Mouse (Mus musculus): ENCODE measurements at regions not wholly inside any gene's neighbourhood (a gene's known extent, or its start where the extent isn't known, plus 50 kb on each side); places are given as distances from the start of the nearest gene placed in this dataset.

GRCm38 (mm10) chr3:83609095-83609770, 156.9 kb upstream of the Sfrp2 start:
- Histone ChIP-seq H3K9ac (no peak overlapping the region), H3K4me3 (ENCODE audit: low read depth, low read length) (no peak overlapping the region), H3K4me2 (no peak overlapping the region), H3K27me3 (ENCODE audit: insufficient read depth, low read length) (no peaks in the 10 kb centered on the region), H3K9me3 (ENCODE audit: low read depth, low read length) (no peaks in the 10 kb centered on the region), H3K4me1 (ENCODE audit: insufficient read depth) (no peaks in the 10 kb centered on the region), H3K27ac (ENCODE audit: low read depth) (no peak overlapping the region), H3K36me3 (ENCODE audit: insufficient read depth) (no peaks in the 10 kb centered on the region)
- DNase-seq (no peak), ATAC-seq (ENCODE audit: insufficient read depth) (no peak)
- no peak for TF ChIP-seq CTCF (IDR thresholded peaks at IDR 0.05; ENCODE audit: low read depth)
- WGBS = 39% methylated on average over 8 of the region's 8 CpGs

GRCm38 (mm10) chr3:83620435-83620834, 145.7 kb upstream of the Sfrp2 start:
- 47% methylated on average over 4 of the region's 4 CpGs for WGBS

GRCm38 (mm10) chr3:83633032-83633431, 133.1 kb upstream of the Sfrp2 start:
- no peak for DNase-seq
- Histone ChIP-seq H3K9ac (no peak overlapping the region), H3K27me3 (ENCODE audit: insufficient read depth, low read length) (no peaks in the 10 kb centered on the region), H3K4me1 (ENCODE audit: insufficient read depth) (no peaks in the 10 kb centered on the region), H3K4me2 (no peak overlapping the region), H3K4me3 (ENCODE audit: low read depth, low read length) (no peak overlapping the region), H3K27ac (ENCODE audit: low read depth) (no peak overlapping the region), H3K9me3 (ENCODE audit: low read depth, low read length) (no peaks in the 10 kb centered on the region), H3K36me3 (ENCODE audit: insufficient read depth) (no peaks in the 10 kb centered on the region)
- no peak for ATAC-seq (ENCODE audit: insufficient read depth)
- 86% methylated on average over 9 of the region's 9 CpGs for WGBS
- no peak for TF ChIP-seq CTCF (IDR thresholded peaks at IDR 0.05; ENCODE audit: low read depth)

More at GRCm38 (mm10) chr3:83620435-83620834, 145.7 kb upstream of the Sfrp2 start:
- no peak for TF ChIP-seq CTCF (IDR thresholded peaks at IDR 0.05; ENCODE audit: low read depth)
- Histone ChIP-seq H3K9ac (no peak overlapping the region), H3K36me3 (ENCODE audit: insufficient read depth) (no peaks in the 10 kb centered on the region), H3K4me2 (no peak overlapping the region), H3K27me3 (ENCODE audit: insufficient read depth, low read length) (no peaks in the 10 kb centered on the region), H3K4me3 (ENCODE audit: low read depth, low read length) (no peak overlapping the region), H3K9me3 (ENCODE audit: low read depth, low read length) (no peaks in the 10 kb centered on the region), H3K4me1 (ENCODE audit: insufficient read depth) (no peaks in the 10 kb centered on the region), H3K27ac (ENCODE audit: low read depth) (no peak overlapping the region)
- DNase-seq (no peak), ATAC-seq (ENCODE audit: insufficient read depth) (no peak)

GRCm38 (mm10) chr3:83640433-83640832, 125.7 kb upstream of the Sfrp2 start:
- TF ChIP-seq CTCF (IDR thresholded peaks at IDR 0.05; ENCODE audit: low read depth) = no peak
- Histone ChIP-seq H3K36me3 (ENCODE audit: insufficient read depth) (no peaks in the 10 kb centered on the region), H3K4me3 (ENCODE audit: low read depth, low read length) (no peak overlapping the region), H3K27me3 (ENCODE audit: insufficient read depth, low read length) (no peaks in the 10 kb centered on the region), H3K4me1 (ENCODE audit: insufficient read depth) (no peaks in the 10 kb centered on the region), H3K4me2 (no peak overlapping the region), H3K9me3 (ENCODE audit: low read depth, low read length) (no peaks in the 10 kb centered on the region), H3K9ac (no peak overlapping the region), H3K27ac (ENCODE audit: low read depth) (no peak overlapping the region)
- DNase-seq (no peak), ATAC-seq (ENCODE audit: insufficient read depth) (no peak)
- WGBS = 68% methylated on average over 4 of the region's 4 CpGs

GRCm38 (mm10) chr3:83663716-83664115, 102.4 kb upstream of the Sfrp2 start:
- Histone ChIP-seq H3K4me1 (ENCODE audit: insufficient read depth) (no peaks in the 10 kb centered on the region), H3K27ac (ENCODE audit: low read depth) (no peak overlapping the region), H3K4me3 (ENCODE audit: low read depth, low read length) (no peak overlapping the region), H3K9me3 (ENCODE audit: low read depth, low read length) (no peaks in the 10 kb centered on the region), H3K9ac (no peak overlapping the region), H3K27me3 (ENCODE audit: insufficient read depth, low read length) (no peaks in the 10 kb centered on the region), H3K4me2 (no peak overlapping the region), H3K36me3 (ENCODE audit: insufficient read depth) (no peaks in the 10 kb centered on the region)
- DNase-seq (no peak), ATAC-seq (ENCODE audit: insufficient read depth) (no peak)
- TF ChIP-seq CTCF (IDR thresholded peaks at IDR 0.05; ENCODE audit: low read depth) = no peak
- 64% methylated on average over 1 of the region's 1 CpGs for WGBS

- Histone ChIP-seq H3K9ac (no peak overlapping the region), H3K9me3 (ENCODE audit: low read depth, low read length) (no peaks in the 10 kb centered on the region), H3K4me1 (ENCODE audit: insufficient read depth) (no peaks in the 10 kb centered on the region), H3K27ac (ENCODE audit: low read depth) (no peak overlapping the region), H3K4me2 (no peak overlapping the region), H3K27me3 (ENCODE audit: insufficient read depth, low read length) (no peaks in the 10 kb centered on the region), H3K4me3 (ENCODE audit: low read depth, low read length) (no peak overlapping the region), H3K36me3 (ENCODE audit: insufficient read depth) (no peaks in the 10 kb centered on the region)
- TF ChIP-seq CTCF (IDR thresholded peaks at IDR 0.05; ENCODE audit: low read depth) = no peak
- no peak for DNase-seq
- ATAC-seq (ENCODE audit: insufficient read depth) = no peak
- 89% methylated on average over 5 of the region's 5 CpGs for WGBS
Observed at GRCm38 (mm10) chr3:83676147-83676546, 90.0 kb upstream of the Sfrp2 start.

- Histone ChIP-seq H3K27me3 (ENCODE audit: insufficient read depth, low read length) (no peaks in the 10 kb centered on the region), H3K9ac (no peak overlapping the region), H3K4me3 (ENCODE audit: low read depth, low read length) (no peak overlapping the region), H3K36me3 (ENCODE audit: insufficient read depth) (no peaks in the 10 kb centered on the region), H3K27ac (ENCODE audit: low read depth) (no peak overlapping the region), H3K4me1 (ENCODE audit: insufficient read depth) (no peaks in the 10 kb centered on the region), H3K4me2 (no peak overlapping the region), H3K9me3 (ENCODE audit: low read depth, low read length) (no peaks in the 10 kb centered on the region)
- no peak for TF ChIP-seq CTCF (IDR thresholded peaks at IDR 0.05; ENCODE audit: low read depth)
- 89% methylated on average over 15 of the region's 15 CpGs for WGBS
- ATAC-seq (ENCODE audit: insufficient read depth) (no peak), DNase-seq (no peak)
Observed at GRCm38 (mm10) chr3:83686611-83687010, 79.5 kb upstream of the Sfrp2 start.

Data from lung, embryonic 14.5 days (tissue).